Mouse (Mus musculus) central nervous system, embryonic 11.5 days (tissue): ENCODE data around the gene Olfr749. TPM values are rescaled to one million over a fixed set of nuclear protein-coding genes. Genes with fewer than 3 reads are reported as not detected.

Source experiments
- polyA plus RNA-seq: library from polyadenylated mRNA; depleted of rRNA; stranded (reverse); fragments of >200 nt; gene quantifications from 2 replicates; pipeline ENCODE4 v1.2.3, GENCODE M21; 2012; rRNA removed

Olfr749 gene
- not detected in 2 replicates for polyA plus RNA-seq

GRCm38 (mm10) chr14:50744994-50745393, at the start of gene Olfr749:
Gene Olfr749 (minus strand): TSS chr14:50745094.

DNA sequence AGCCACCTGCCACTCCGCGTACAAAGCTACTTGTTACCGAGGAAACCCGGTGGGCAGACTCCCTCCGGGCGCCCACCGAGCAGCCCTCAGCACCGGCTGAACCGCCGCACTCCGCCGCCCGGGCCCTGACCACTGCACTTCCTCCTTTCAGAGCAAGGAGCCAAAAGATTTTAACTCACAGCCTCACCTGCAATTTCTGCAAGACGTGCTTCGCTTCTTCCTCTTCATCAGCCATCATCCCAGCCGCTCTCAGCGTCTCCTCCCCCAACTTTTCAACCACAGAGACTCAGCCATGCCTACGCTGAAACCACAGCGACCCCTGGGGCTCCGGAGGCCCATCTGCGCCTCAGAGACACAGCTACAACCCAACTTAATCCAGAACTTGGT, 40.4 kb upstream of the Olfr749 start, which contains the start of gene Ttc5:
Gene Ttc5 (minus strand): TSS at position 269 of the 387 bp plus-strand sequence.

GRCm38 (mm10) chr14:50707073-50707472, 37.8 kb downstream of the Olfr749 start, which contains the start of gene Olfr748:
Gene Olfr748 (plus strand): TSS chr14:50707373.

DNA sequence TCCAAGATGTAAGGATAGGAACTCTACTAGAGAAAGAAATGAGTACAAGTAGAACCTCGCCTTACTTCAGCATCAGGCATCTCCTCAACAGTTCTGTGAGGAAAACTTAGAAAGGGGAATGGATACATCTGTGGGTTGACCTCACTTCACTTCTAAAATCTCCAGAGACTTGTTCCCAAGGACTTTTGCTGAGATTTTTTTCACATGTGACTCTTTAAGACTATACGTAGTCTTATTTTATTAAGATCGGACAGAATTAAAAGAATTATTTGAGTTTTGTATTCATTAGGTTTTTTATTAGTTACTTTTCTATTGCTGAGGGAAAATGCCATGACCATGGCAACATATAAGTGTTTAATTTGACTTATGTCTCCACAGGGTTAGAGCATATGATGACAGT, 51.8 kb downstream of the Olfr749 start, which contains the start of gene Olfr747:
Gene Olfr747 (minus strand): TSS at position 101 of the 400 bp plus-strand sequence.

Other genes starting within 250 kb of the Olfr749 start
- gene Olfr742, start 241.5 kb downstream of the Olfr749 start, polyA plus RNA-seq = not detected in 2 replicates
- gene Olfr743, start 223.3 kb downstream of the Olfr749 start, polyA plus RNA-seq = not detected in 2 replicates
- not detected in 2 replicates for gene Olfr744, start 130.2 kb downstream of the Olfr749 start, polyA plus RNA-seq
- gene Olfr745, start 105.7 kb downstream of the Olfr749 start, polyA plus RNA-seq = not detected in 2 replicates
- not detected in 2 replicates for gene Olfr746, start 98.0 kb downstream of the Olfr749 start, polyA plus RNA-seq
- not detected in 2 replicates for gene Olfr747, start 51.9 kb downstream of the Olfr749 start, polyA plus RNA-seq
- not detected in 2 replicates for gene Olfr748, start 37.7 kb downstream of the Olfr749 start, polyA plus RNA-seq
- gene Ttc5, start 40.4 kb upstream of the Olfr749 start, polyA plus RNA-seq = 98.5 and 117 TPM in 2 replicates
- 0.17 TPM in 1 of 2 replicates, not detected in the other for gene Ccnb1ip1, start 62.6 kb upstream of the Olfr749 start, polyA plus RNA-seq
- 93.7 and 103 TPM in 2 replicates for gene Parp2, start 62.7 kb upstream of the Olfr749 start, polyA plus RNA-seq
- 8.0 and 11.4 TPM in 2 replicates for gene Tep1, start 125.5 kb upstream of the Olfr749 start, polyA plus RNA-seq
- gene Klhl33, start 152.4 kb upstream of the Olfr749 start, polyA plus RNA-seq = 0.26 and 0.34 TPM in 2 replicates
- gene Osgep, start 179.8 kb upstream of the Olfr749 start, polyA plus RNA-seq = 116 and 147 TPM in 2 replicates
- 251 and 280 TPM in 2 replicates for gene Apex1, start 179.9 kb upstream of the Olfr749 start, polyA plus RNA-seq
- 82.2 and 83.3 TPM in 2 replicates for gene Pip4p1, start 185.8 kb upstream of the Olfr749 start, polyA plus RNA-seq
- gene Pnp, start 186.0 kb upstream of the Olfr749 start, polyA plus RNA-seq = 56.1 and 57.4 TPM in 2 replicates
- gene Gm49342, start 199.4 kb upstream of the Olfr749 start, polyA plus RNA-seq = 55.7 and 88.9 TPM in 2 replicates
- 0.55 and 0.57 TPM in 2 replicates for gene Pnp2, start 210.9 kb upstream of the Olfr749 start, polyA plus RNA-seq